Mouse (Mus musculus) layer of hippocampus, postnatal 25 days (tissue): ENCODE measurements around the gene Ppp1r3a. TPM values are rescaled to one million over a fixed set of nuclear protein-coding genes. Genes with fewer than 3 reads are reported as not detected.

Experiments
- total RNA-seq, 2 experiments: library from RNA; stranded (reverse); gene quantifications; 2 replicates each; pipeline ENCODE4 v1.2.3; 2021

Ppp1r3a gene
- total RNA-seq, 2 experiments from 2014 or later, result not detected

Other genes with a start within 250 kb of the Ppp1r3a start
- gene Foxp2, start 146.1 kb upstream of the Ppp1r3a start, total RNA-seq, result 1 to 10 TPM; 1.3 to 2.0 TPM